Mouse (Mus musculus): ENCODE measurements at regions not wholly inside any gene's neighbourhood (a gene's known extent, or its start where the extent isn't known, plus 50 kb on each side); places are given as distances from the start of the nearest gene placed in this dataset.

- Histone ChIP-seq H3K9ac (ENCODE audit: low read length) (no peak overlapping the region), H3K4me2 (ENCODE audit: low read length) (no peak overlapping the region), H3K27ac (replicated peaks in 1 of 2; ENCODE audit: control insufficient read depth in 1 of 2, insufficient read depth in 1 of 2, low read depth in 2 of 2, low read length in 2 of 2) (no peak overlapping the region), H3K27me3 (ENCODE audit: control insufficient read depth, insufficient read depth, low read length) (no peaks in the 10 kb centered on the region), H3K36me3 (ENCODE audit: control insufficient read depth, insufficient read depth, low read length) (no peaks in the 10 kb centered on the region), H3K4me3 (ENCODE audit: control insufficient read depth in 1 of 2, insufficient read depth in 1 of 2, low read depth in 1 of 2, low read length in 2 of 2) (no peak overlapping the region), H3K4me1 (ENCODE audit: control insufficient read depth in 2 of 2, insufficient read depth in 2 of 2, low read length in 2 of 2) (no peaks in the 10 kb centered on the region), H3K9me3 (ENCODE audit: control insufficient read depth, low read length) (no peaks in the 10 kb centered on the region)
- 80% methylated on average over 2 of the region's 2 CpGs for WGBS
- ATAC-seq (ENCODE audit: insufficient number of reproducible peaks, insufficient read depth, low FRiP score, low read depth): no peak
Measured at GRCm38 (mm10) chr9:115493765-115494164, 183.5 kb upstream of the Stt3b start.

GRCm38 (mm10) chr9:115499536-115499935 is 189.3 kb upstream of the Stt3b start:
- no peaks in the 10 kb centered on the region for H3K36me3 ChIP-seq (ENCODE audit: control insufficient read depth, insufficient read depth, low read length)
- H3K27ac ChIP-seq (replicated peaks in 1 of 2; ENCODE audit: control insufficient read depth in 1 of 2, insufficient read depth in 1 of 2, low read depth in 2 of 2, low read length in 2 of 2): no peak overlapping the region
- no peaks in the 10 kb centered on the region for H3K27me3 ChIP-seq (ENCODE audit: control insufficient read depth, insufficient read depth, low read length)
- no peak overlapping the region for H3K4me2 ChIP-seq (ENCODE audit: low read length)
- no peaks in the 10 kb centered on the region for H3K4me1 ChIP-seq (ENCODE audit: control insufficient read depth in 2 of 2, insufficient read depth in 2 of 2, low read length in 2 of 2)
- no peak overlapping the region for H3K9ac ChIP-seq (ENCODE audit: low read length)
- no peak overlapping the region for H3K4me3 ChIP-seq (ENCODE audit: control insufficient read depth in 1 of 2, insufficient read depth in 1 of 2, low read depth in 1 of 2, low read length in 2 of 2)
- 55% methylated on average over 3 of the region's 3 CpGs for WGBS
- no peak for ATAC-seq (ENCODE audit: insufficient number of reproducible peaks, insufficient read depth, low FRiP score, low read depth)
- H3K9me3 ChIP-seq (ENCODE audit: control insufficient read depth, low read length): no peaks in the 10 kb centered on the region

GRCm38 (mm10) chr9:115504789-115505188 is 194.6 kb upstream of the Stt3b start:
- no peak for ATAC-seq (ENCODE audit: insufficient number of reproducible peaks, insufficient read depth, low FRiP score, low read depth)
- no peaks in the 10 kb centered on the region for H3K9me3 ChIP-seq (ENCODE audit: control insufficient read depth, low read length)
- H3K36me3 ChIP-seq (ENCODE audit: control insufficient read depth, insufficient read depth, low read length): no peaks in the 10 kb centered on the region
- H3K4me2 ChIP-seq (ENCODE audit: low read length): no peak overlapping the region
- 31% methylated on average over 2 of the region's 2 CpGs for WGBS
- H3K27me3 ChIP-seq (ENCODE audit: control insufficient read depth, insufficient read depth, low read length): no peaks in the 10 kb centered on the region
- H3K4me3 ChIP-seq (ENCODE audit: control insufficient read depth in 1 of 2, insufficient read depth in 1 of 2, low read depth in 1 of 2, low read length in 2 of 2): no peak overlapping the region
- H3K27ac ChIP-seq (replicated peaks in 1 of 2; ENCODE audit: control insufficient read depth in 1 of 2, insufficient read depth in 1 of 2, low read depth in 2 of 2, low read length in 2 of 2): no peak overlapping the region
- H3K9ac ChIP-seq (ENCODE audit: low read length): no peak overlapping the region
- no peaks in the 10 kb centered on the region for H3K4me1 ChIP-seq (ENCODE audit: control insufficient read depth in 2 of 2, insufficient read depth in 2 of 2, low read length in 2 of 2)

DNA sequence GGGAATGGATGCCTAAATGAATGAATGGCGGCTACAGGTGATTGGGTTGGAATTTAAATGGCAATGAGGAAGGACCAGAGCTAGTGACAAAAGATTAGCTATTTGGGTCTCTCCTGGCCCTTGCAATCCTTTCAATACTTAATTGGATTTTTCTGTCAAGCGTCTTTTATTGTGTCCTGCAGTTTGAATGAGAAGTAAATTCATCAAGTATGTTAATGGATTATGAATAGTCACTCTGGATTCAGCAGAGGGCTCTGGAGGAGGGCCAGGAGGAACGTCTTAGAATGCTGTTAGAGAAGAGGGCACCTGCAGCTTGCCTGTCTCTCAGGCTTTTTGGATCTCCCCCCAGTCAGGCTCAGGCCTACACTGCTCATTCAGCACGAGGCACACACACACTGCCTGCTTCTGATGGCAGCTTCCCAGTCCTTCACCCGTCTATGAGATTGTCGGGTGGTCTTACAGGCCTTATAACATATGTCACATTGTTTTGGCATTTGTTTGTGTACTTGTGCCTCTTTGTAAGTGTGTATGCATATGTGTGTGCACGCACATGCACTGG is 197.0 kb upstream of the Stt3b start:
- H3K27me3 ChIP-seq (ENCODE audit: control insufficient read depth, insufficient read depth, low read length): no peaks in the 10 kb centered on the region
- no peaks in the 10 kb centered on the region for H3K4me1 ChIP-seq (ENCODE audit: control insufficient read depth in 2 of 2, insufficient read depth in 2 of 2, low read length in 2 of 2)
- no peak overlapping the region for H3K9ac ChIP-seq (ENCODE audit: low read length)
- H3K4me2 ChIP-seq (ENCODE audit: low read length): no peak overlapping the region
- H3K27ac ChIP-seq (replicated peaks in 1 of 2; ENCODE audit: control insufficient read depth in 1 of 2, insufficient read depth in 1 of 2, low read depth in 2 of 2, low read length in 2 of 2): no peak overlapping the region
- H3K9me3 ChIP-seq (ENCODE audit: control insufficient read depth, low read length): no peaks in the 10 kb centered on the region
- ATAC-seq (ENCODE audit: insufficient number of reproducible peaks, insufficient read depth, low FRiP score, low read depth): no peak
- H3K36me3 ChIP-seq (ENCODE audit: control insufficient read depth, insufficient read depth, low read length): no peaks in the 10 kb centered on the region
- H3K4me3 ChIP-seq (ENCODE audit: control insufficient read depth in 1 of 2, insufficient read depth in 1 of 2, low read depth in 1 of 2, low read length in 2 of 2): no peak overlapping the region
- 77% methylated on average over 7 of the region's 7 CpGs for WGBS

- no peak for ATAC-seq (ENCODE audit: insufficient number of reproducible peaks, insufficient read depth, low FRiP score, low read depth)
- Histone ChIP-seq H3K36me3 (ENCODE audit: control insufficient read depth, insufficient read depth, low read length) (no peaks in the 10 kb centered on the region), H3K27ac (replicated peaks in 1 of 2; ENCODE audit: control insufficient read depth in 1 of 2, insufficient read depth in 1 of 2, low read depth in 2 of 2, low read length in 2 of 2) (no peak overlapping the region), H3K4me1 (ENCODE audit: control insufficient read depth in 2 of 2, insufficient read depth in 2 of 2, low read length in 2 of 2) (no peaks in the 10 kb centered on the region), H3K4me2 (ENCODE audit: low read length) (no peak overlapping the region), H3K27me3 (ENCODE audit: control insufficient read depth, insufficient read depth, low read length) (no peaks in the 10 kb centered on the region), H3K9ac (ENCODE audit: low read length) (no peak overlapping the region), H3K9me3 (ENCODE audit: control insufficient read depth, low read length) (peaks cover 10% of the 10 kb centered on the region; the same call in 1 of the 2 replicates), H3K4me3 (ENCODE audit: control insufficient read depth in 1 of 2, insufficient read depth in 1 of 2, low read depth in 1 of 2, low read length in 2 of 2) (no peak overlapping the region)
- 68% methylated on average over 16 of the region's 16 CpGs for WGBS
Measured at GRCm38 (mm10) chr9:115512835-115513629, 202.8 kb upstream of the Stt3b start.

DNA sequence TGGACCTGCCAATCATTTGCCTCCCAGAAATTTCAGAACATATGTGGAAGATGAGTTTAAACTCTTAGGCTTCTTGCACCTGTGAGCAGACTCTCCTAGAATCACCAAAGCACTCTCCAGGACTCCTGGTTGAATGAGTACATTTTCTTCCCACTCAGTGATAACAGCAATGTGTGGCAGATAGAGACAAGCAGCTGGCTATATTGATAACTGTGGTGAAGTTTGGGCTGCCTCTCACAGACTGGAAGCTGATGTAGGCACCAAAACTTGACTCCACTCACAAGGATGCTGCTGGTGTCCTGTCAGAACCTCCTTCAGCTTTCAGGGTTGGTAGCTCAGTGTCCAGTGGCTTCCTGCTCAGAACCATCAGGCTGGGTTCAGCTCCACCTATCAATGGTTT is 207.7 kb upstream of the Stt3b start:
- no peak overlapping the region for H3K9ac ChIP-seq (ENCODE audit: low read length)
- H3K4me1 ChIP-seq (ENCODE audit: control insufficient read depth in 2 of 2, insufficient read depth in 2 of 2, low read length in 2 of 2): no peaks in the 10 kb centered on the region
- H3K27me3 ChIP-seq (ENCODE audit: control insufficient read depth, insufficient read depth, low read length): no peaks in the 10 kb centered on the region
- no peak overlapping the region for H3K4me3 ChIP-seq (ENCODE audit: control insufficient read depth in 1 of 2, insufficient read depth in 1 of 2, low read depth in 1 of 2, low read length in 2 of 2)
- ATAC-seq (ENCODE audit: insufficient number of reproducible peaks, insufficient read depth, low FRiP score, low read depth): no peak
- H3K36me3 ChIP-seq (ENCODE audit: control insufficient read depth, insufficient read depth, low read length): no peaks in the 10 kb centered on the region
- H3K4me2 ChIP-seq (ENCODE audit: low read length): no peak overlapping the region
- H3K9me3 ChIP-seq (ENCODE audit: control insufficient read depth, low read length): peaks cover 10% of the 10 kb centered on the region; the same call in 1 of the 2 replicates
- no peak overlapping the region for H3K27ac ChIP-seq (replicated peaks in 1 of 2; ENCODE audit: control insufficient read depth in 1 of 2, insufficient read depth in 1 of 2, low read depth in 2 of 2, low read length in 2 of 2)

- H3K36me3 ChIP-seq (ENCODE audit: control insufficient read depth, insufficient read depth, low read length): no peaks in the 10 kb centered on the region
- no peak overlapping the region for H3K4me2 ChIP-seq (ENCODE audit: low read length)
- H3K9ac ChIP-seq (ENCODE audit: low read length): no peak overlapping the region
- no peak overlapping the region for H3K4me3 ChIP-seq (ENCODE audit: control insufficient read depth in 1 of 2, insufficient read depth in 1 of 2, low read depth in 1 of 2, low read length in 2 of 2)
- H3K27ac ChIP-seq (replicated peaks in 1 of 2; ENCODE audit: control insufficient read depth in 1 of 2, insufficient read depth in 1 of 2, low read depth in 2 of 2, low read length in 2 of 2): no peak overlapping the region
- WGBS: 82% methylated on average over 3 of the region's 3 CpGs
- no peaks in the 10 kb centered on the region for H3K4me1 ChIP-seq (ENCODE audit: control insufficient read depth in 2 of 2, insufficient read depth in 2 of 2, low read length in 2 of 2)
- no peak for ATAC-seq (ENCODE audit: insufficient number of reproducible peaks, insufficient read depth, low FRiP score, low read depth)
- no peaks in the 10 kb centered on the region for H3K27me3 ChIP-seq (ENCODE audit: control insufficient read depth, insufficient read depth, low read length)
- no peaks in the 10 kb centered on the region for H3K9me3 ChIP-seq (ENCODE audit: control insufficient read depth, low read length)
Measured at GRCm38 (mm10) chr9:115524161-115524560, 213.9 kb upstream of the Stt3b start.

DNA sequence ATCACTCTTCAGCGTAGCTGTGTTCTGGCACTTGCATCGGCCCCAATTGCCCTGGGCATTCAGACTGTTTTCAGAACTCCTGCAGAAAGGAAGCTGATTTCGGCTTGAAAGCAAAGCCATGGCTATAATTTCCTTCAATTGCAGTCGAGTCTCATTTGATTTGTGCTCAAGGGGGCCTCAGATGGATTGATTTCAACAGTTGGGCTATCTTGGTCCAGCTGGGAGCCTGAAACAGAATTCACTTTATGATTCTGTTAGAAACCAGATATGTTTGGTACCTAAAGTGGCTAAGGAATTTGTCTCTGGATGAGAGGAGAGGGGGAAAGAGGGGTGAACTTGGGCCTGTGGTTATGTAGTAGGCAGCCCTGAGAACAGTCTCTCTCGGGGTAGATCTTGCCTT is 214.4 kb upstream of the Stt3b start:
- 73% methylated on average over 5 of the region's 5 CpGs for WGBS

More for the DNA sequence above, 214.4 kb upstream of the Stt3b start:
- Histone ChIP-seq H3K4me1 (ENCODE audit: control insufficient read depth in 2 of 2, insufficient read depth in 2 of 2, low read length in 2 of 2) (no peaks in the 10 kb centered on the region), H3K27me3 (ENCODE audit: control insufficient read depth, insufficient read depth, low read length) (no peaks in the 10 kb centered on the region), H3K4me2 (ENCODE audit: low read length) (no peak overlapping the region), H3K27ac (replicated peaks in 1 of 2; ENCODE audit: control insufficient read depth in 1 of 2, insufficient read depth in 1 of 2, low read depth in 2 of 2, low read length in 2 of 2) (no peak overlapping the region), H3K36me3 (ENCODE audit: control insufficient read depth, insufficient read depth, low read length) (no peaks in the 10 kb centered on the region), H3K9ac (ENCODE audit: low read length) (no peak overlapping the region), H3K4me3 (ENCODE audit: control insufficient read depth in 1 of 2, insufficient read depth in 1 of 2, low read depth in 1 of 2, low read length in 2 of 2) (no peak overlapping the region), H3K9me3 (ENCODE audit: control insufficient read depth, low read length) (no peaks in the 10 kb centered on the region)
- no peak for ATAC-seq (ENCODE audit: insufficient number of reproducible peaks, insufficient read depth, low FRiP score, low read depth)

Measured in heart, embryonic 14.5 days (tissue).